In genomic region chr4:134101979-134102741, GRCm38 (mm10) we compare ENCODE assay signal across 8 mouse cellular contexts. TPM values are rescaled to one million over a fixed set of nuclear protein-coding genes. Genes with fewer than 3 reads are reported as not detected.
DNase-seq lines count a peak whose midpoint lies in the region; ATAC-seq lines count a peak whose summit lies in the region.

Ubxn11 (plus strand) TSS chr4:134102570.

- peak within 1 kb of the TSS; percentile 64 for H3K4me2 ChIP-seq in hindbrain, embryonic 11.5 days (replicated peaks; ENCODE audit: low read depth, low read length)

- WGBS in hindbrain, embryonic 11.5 days: 17% methylated on average over 34 of the region's 34 CpGs

- peak; percentile 96 for ATAC-seq in hindbrain, embryonic 11.5 days (ENCODE audit: low FRiP score)

- no peak within 1 kb of the TSS for H3K27ac ChIP-seq in hindbrain, embryonic 11.5 days (ENCODE audit: low read depth, low read length)

- no peaks in the 10 kb centered on the region for H3K36me3 ChIP-seq in hindbrain, embryonic 11.5 days (ENCODE audit: control insufficient read depth, insufficient read depth, low read length)

- H3K9ac ChIP-seq in hindbrain, embryonic 11.5 days (ENCODE audit: low read depth, low read length): peak within 1 kb of the TSS; percentile 56

- no peaks in the 10 kb centered on the region for H3K27me3 ChIP-seq in hindbrain, embryonic 11.5 days (ENCODE audit: control insufficient read depth, insufficient read depth, low read length)

- DNase-seq in Muller cell, postnatal 12 days (ENCODE audit: inconsistent ontology term): peak; percentile 90
- DNase-seq in cerebellum, adult 9-11 months: peak; percentile 92
- DNase-seq in frontal cortex, adult 2 months (ENCODE audit: extremely low spot score in 1 of 2, low spot score in 1 of 2): peak; percentile 90 to 95
- peak; percentile 91 for DNase-seq in hindbrain, embryonic 11.5 days (ENCODE audit: low spot score)
- peak; percentile 83 to 88 for DNase-seq in layer of hippocampus, postnatal 10 days (ENCODE audit: low spot score in 2 of 2)
- peak; percentile 92 for DNase-seq in lung, postnatal 10 days
- peak; percentile 83 for DNase-seq in ovary, postnatal 36 days (ENCODE audit: low spot score)
- DNase-seq in thymus, postnatal 25 days: peak; percentile 85

- H3K9me3 ChIP-seq in hindbrain, embryonic 11.5 days (ENCODE audit: control insufficient read depth, low read length): no peaks in the 10 kb centered on the region

- peak within 1 kb of the TSS; percentile 81 for H3K4me3 ChIP-seq in hindbrain, embryonic 11.5 days (ENCODE audit: low read depth, low read length)

- no peaks in the 10 kb centered on the region for H3K4me1 ChIP-seq in hindbrain, embryonic 11.5 days (replicated peaks; ENCODE audit: control insufficient read depth, insufficient read depth, low read length)

RNA-seq across cellular contexts. Expression of gene Ubxn11, which starts in this region (rescaled TPM):
- 42.6 and 43.1 TPM in 2 replicates for polyA plus RNA-seq in frontal cortex, adult 2 months (2012; rRNA removed)
- polyA plus RNA-seq in hindbrain, embryonic 11.5 days (2014; fragmentation: Nextera tagmentation; extraction: Ambion mirVana): 5.7 and 5.8 TPM in 2 replicates
- total RNA-seq in layer of hippocampus, postnatal 10 days (2021): 10 to 100 TPM; 19.5 to 23.2 TPM
